Mouse (Mus musculus) thymus, adult 2 months (tissue): Measurements from ENCODE around the gene Prkci. TPM values are rescaled to one million over a fixed set of nuclear protein-coding genes. Genes with fewer than 3 reads are reported as not detected.

Experiments used
- DNase-seq: peaks from one replicate; pipeline ENCODE4 v3.0.0; 2021
- H3K27ac ChIP-seq: fragments of 200-500 bp; 2 replicates; pipeline ENCODE4 v1.5.1; 2012; ENCODE audit warnings: low read length, control low read depth; ENCODE audit not compliant: control insufficient read depth, insufficient read depth
- H3K27me3 ChIP-seq: fragments of 200-500 bp; 2 replicates; pipeline ENCODE4 v1.6.1; 2012; ENCODE audit warnings: mild to moderate bottlenecking, low read length, moderate library complexity, mixed read lengths; ENCODE audit not compliant: control insufficient read depth, insufficient read depth
- H3K36me3 ChIP-seq: fragments of 200-500 bp; 2 replicates; pipeline ENCODE4 v1.6.1; 2012; ENCODE audit warnings: mild to moderate bottlenecking, low read length, moderate library complexity; ENCODE audit not compliant: control insufficient read depth, insufficient read depth
- H3K4me1 ChIP-seq: fragments of 200-500 bp; replicated peaks from 2 replicates; pipeline ENCODE4 v1.6.1; 2012; ENCODE audit warnings: low read length; ENCODE audit not compliant: control insufficient read depth, insufficient read depth
- H3K4me3 ChIP-seq: fragments of 200-500 bp; 2 replicates; pipeline ENCODE4 v1.5.1; 2012; ENCODE audit warnings: mild to moderate bottlenecking, low read length, control low read depth, moderate library complexity; ENCODE audit not compliant: control insufficient read depth, insufficient read depth
- CTCF ChIP-seq: fragments of 200-500 bp; IDR thresholded peaks from 2 replicates; pipeline ENCODE4 v1.5.1; 2012; ENCODE audit warnings: mild to moderate bottlenecking, control low read depth, low read length, moderate library complexity, borderline replicate concordance; ENCODE audit not compliant: control insufficient read depth, poor library complexity, insufficient read depth; ENCODE audit errors: extremely low read depth
- POLR2A ChIP-seq: fragments of 200-500 bp; IDR thresholded peaks from 2 replicates; pipeline ENCODE4 v1.6.1; 2012; ENCODE audit warnings: mild to moderate bottlenecking, low read length, control low read depth, moderate library complexity; ENCODE audit not compliant: control insufficient read depth, poor library complexity, insufficient read depth; ENCODE audit errors: extremely low read depth
- WGBS: fragments of 180-500 bp; shearing (Covaris S2); methylation state at CpG from one replicate; pipeline ENCODE4 v1.1.7; 2018; 5-methylcytosine and 5-hydroxymethylcytosine counted together
- polyA plus RNA-seq: library from polyadenylated mRNA; depleted of rRNA; stranded (reverse); fragments of >200 nt; gene quantifications from 2 replicates; pipeline ENCODE4 v1.2.3, GENCODE M21; 2012

Prkci gene
- polyA plus RNA-seq, 1 experiment, result 12.8 TPM

GRCm38 (mm10) chr3:31020656-31021055, 25.1 kb downstream of the Prkci start:
- DNase-seq, result no peak
- Histone ChIP-seq H3K4me1 (peaks cover 4% of the 10 kb centered on the region; the same call in 1 of the 2 replicates), H3K4me3 (no peak overlapping the region), H3K27me3 (no peaks in the 10 kb centered on the region), H3K27ac (no peak overlapping the region), H3K36me3 (no peaks in the 10 kb centered on the region)
- TF ChIP-seq CTCF, result no peak
- TF ChIP-seq POLR2A, result no peak
- WGBS, result 97% methylated on average over 4 of the region's 4 CpGs

DNA sequence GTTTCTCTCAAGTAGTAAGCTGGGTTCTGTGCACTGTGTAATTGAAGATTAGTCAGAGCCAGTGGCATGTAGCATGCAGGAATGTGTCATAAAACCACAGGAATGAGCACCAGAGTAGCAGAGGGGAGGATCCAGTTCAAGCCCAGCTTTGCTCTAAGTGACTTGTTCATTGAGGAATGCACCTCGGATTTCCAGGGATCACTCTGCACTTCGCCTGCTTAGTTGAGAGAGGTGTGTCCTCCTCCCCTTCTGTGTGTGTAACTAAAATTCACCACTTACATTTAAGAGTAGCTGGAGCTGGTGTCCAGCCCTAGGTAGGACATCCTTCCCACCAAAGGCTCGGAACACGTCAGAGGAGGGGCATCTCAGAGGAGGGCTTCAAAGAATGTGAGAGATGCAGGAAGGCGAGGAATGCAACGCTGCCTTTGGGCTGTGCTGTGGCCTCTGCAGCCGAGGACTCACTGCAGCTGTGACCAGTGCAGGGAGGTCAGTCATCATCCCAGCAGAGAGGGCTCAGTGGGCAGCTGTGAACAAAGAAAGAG, 27.4 kb downstream of the Prkci start:
- 94% methylated on average over 7 of the region's 7 CpGs for WGBS
- no peak overlapping the region for H3K27ac ChIP-seq
- H3K27me3 ChIP-seq, result no peaks in the 10 kb centered on the region
- no peaks in the 10 kb centered on the region for H3K36me3 ChIP-seq
- no peak overlapping the region for H3K4me3 ChIP-seq
- no peak for TF ChIP-seq CTCF
- no peak for TF ChIP-seq POLR2A
- no peak for DNase-seq
- no peaks in the 10 kb centered on the region; the same call in 1 of the 2 replicates for H3K4me1 ChIP-seq

DNA sequence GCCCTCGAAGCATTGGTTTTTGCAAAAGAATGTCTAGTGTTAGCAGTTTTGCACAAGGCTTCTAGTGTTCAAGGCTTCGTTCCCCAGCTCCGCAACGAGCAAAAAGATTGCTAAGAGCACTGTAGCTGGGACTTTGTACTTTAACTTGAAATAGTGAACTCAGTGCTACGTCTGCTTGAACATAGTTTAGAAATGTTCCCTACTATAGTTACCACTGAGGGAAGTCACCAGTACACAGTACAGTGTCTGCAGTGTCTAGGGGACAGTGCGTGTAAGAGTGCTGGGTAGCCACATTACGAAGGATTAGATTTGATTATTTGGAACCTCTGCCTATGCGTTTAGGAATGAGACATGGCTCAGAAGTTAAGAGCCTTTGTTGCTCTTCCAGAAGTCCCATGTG, 32.2 kb downstream of the Prkci start:
- Histone ChIP-seq H3K4me1 (no peaks in the 10 kb centered on the region; the same call in 1 of the 2 replicates), H3K27me3 (no peaks in the 10 kb centered on the region), H3K27ac (no peak overlapping the region), H3K4me3 (no peak overlapping the region), H3K36me3 (no peaks in the 10 kb centered on the region)
- no peak for TF ChIP-seq POLR2A
- TF ChIP-seq CTCF, result no peak
- WGBS, result 99% methylated on average over 8 of the region's 8 CpGs
- no peak for DNase-seq

DNA sequence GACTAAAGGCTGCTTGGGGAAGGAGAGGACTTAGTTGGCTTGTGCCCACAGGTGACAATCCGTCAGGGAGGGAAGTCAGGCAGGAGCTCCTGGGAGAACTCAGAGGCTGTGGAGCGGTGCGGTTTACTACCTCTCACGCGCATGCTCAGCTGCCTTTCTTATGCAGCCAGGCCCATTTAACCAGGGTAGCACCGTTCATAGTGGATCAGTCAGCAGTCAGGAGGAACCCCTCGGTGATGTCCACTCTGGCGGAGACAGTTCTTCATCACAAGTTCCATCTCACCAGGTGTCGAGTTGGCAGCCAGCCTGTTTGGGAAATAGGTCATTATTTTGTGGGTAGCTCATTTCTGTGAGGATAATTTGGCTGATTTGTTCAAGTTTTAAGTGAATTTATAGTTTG, 36.1 kb downstream of the Prkci start:
- 93% methylated on average over 9 of the region's 9 CpGs for WGBS
- H3K4me1 ChIP-seq, result no peaks in the 10 kb centered on the region
- no peak overlapping the region for H3K27ac ChIP-seq
- H3K4me3 ChIP-seq, result no peak overlapping the region
- DNase-seq, result no peak
- H3K27me3 ChIP-seq, result no peaks in the 10 kb centered on the region
- no peak for TF ChIP-seq POLR2A
- no peak for TF ChIP-seq CTCF
- H3K36me3 ChIP-seq, result no peaks in the 10 kb centered on the region

- Histone ChIP-seq H3K4me3 (no peak overlapping the region), H3K4me1 (no peaks in the 10 kb centered on the region), H3K36me3 (no peaks in the 10 kb centered on the region), H3K27me3 (no peaks in the 10 kb centered on the region), H3K27ac (no peak overlapping the region)
- 94% methylated on average over 3 of the region's 3 CpGs for WGBS
- no peak for DNase-seq
- TF ChIP-seq CTCF (no peak), POLR2A (no peak)
Observed at GRCm38 (mm10) chr3:31033644-31034043, 38.1 kb downstream of the Prkci start.

- Histone ChIP-seq H3K36me3 (no peaks in the 10 kb centered on the region), H3K27ac (no peak overlapping the region), H3K4me1 (no peaks in the 10 kb centered on the region), H3K27me3 (no peaks in the 10 kb centered on the region), H3K4me3 (no peak overlapping the region)
- no peak for TF ChIP-seq CTCF
- no peak for TF ChIP-seq POLR2A
- no peak for DNase-seq
- WGBS, result 99% methylated on average over 13 of the region's 13 CpGs
Observed at GRCm38 (mm10) chr3:31037851-31038250, 42.3 kb downstream of the Prkci start.

DNA sequence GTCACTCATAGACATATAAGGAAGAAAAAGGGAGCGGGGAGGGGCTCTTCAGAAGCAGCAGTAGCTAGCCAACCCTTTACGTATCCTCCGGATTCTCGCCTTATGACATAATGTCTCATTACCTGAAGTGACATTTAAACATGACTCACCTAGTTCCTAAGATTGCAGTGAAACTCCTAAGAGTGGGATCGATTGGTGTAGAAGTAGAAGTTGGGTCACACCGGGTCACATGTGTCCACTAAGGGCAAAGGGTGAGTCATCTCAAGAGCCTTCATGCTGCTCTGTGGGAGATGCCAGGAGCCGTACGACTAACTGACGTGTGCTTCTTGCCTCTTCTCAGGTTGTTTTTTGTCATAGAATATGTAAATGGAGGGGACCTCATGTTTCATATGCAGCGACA, 43.1 kb downstream of the Prkci start:
- TF ChIP-seq POLR2A (no peak), CTCF (no peak)
- H3K36me3 ChIP-seq, result no peaks in the 10 kb centered on the region
- no peak for DNase-seq

More for the DNA sequence above, 43.1 kb downstream of the Prkci start:
- H3K4me1 ChIP-seq, result no peaks in the 10 kb centered on the region
- H3K27ac ChIP-seq, result no peak overlapping the region
- WGBS, result 96% methylated on average over 10 of the region's 10 CpGs
- H3K4me3 ChIP-seq, result no peak overlapping the region
- H3K27me3 ChIP-seq, result no peaks in the 10 kb centered on the region
